Mouse (Mus musculus): ENCODE data around the gene Tmprss6.

GRCm38 (mm10) chr15:78509297-78509899 is 41.0 kb upstream of the Tmprss6 start:
- TF ChIP-seq CTCF (IDR thresholded peaks at IDR 0.05; ENCODE audit: low read depth, low read length) (no peak), TAL1 (conservative IDR thresholded peaks at IDR 0.05; ENCODE audit: low read depth, low read length) (no peak)

All from G1E (cell line).